Comparison of ENCODE assay signal across 19 mouse cellular contexts in the genomic region with DNA sequence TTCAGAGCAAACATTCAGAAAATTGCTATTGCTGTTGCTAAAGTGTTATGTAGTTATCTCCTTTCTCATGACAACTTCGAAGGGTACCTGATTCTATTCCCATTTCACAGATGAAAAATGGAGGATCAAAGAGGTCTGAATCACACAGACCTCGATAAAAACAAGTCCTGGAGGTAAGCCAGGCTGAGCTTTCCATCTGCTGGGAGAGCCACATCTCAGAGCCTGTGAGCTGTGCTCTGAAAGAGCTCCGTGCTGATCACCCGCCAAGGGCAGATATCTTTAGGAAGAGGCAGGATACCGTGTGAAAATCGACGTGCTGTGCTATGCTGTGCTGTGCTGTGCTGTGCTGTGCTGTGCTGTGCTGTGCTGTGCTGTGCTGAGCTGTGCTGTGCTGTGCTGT. TPM values are rescaled to one million over a fixed set of nuclear protein-coding genes. Genes with fewer than 3 reads are reported as not detected.
"Had no signal": no experiment of that assay in that cellular context is flagged by ENCODE, and none has a peak within 500 bp of the region (broad histone marks: within the 10 kb centered on the region; RNA-seq: fewer than 3 reads in every experiment).

No protein-coding gene starts in this region.

- H3K27me3 ChIP-seq: midbrain, embryonic 15.5 days had no signal

- H3K36me3 ChIP-seq: midbrain, embryonic 13.5 days; midbrain, embryonic 15.5 days; neural tube, embryonic 12.5 days had no signal

- ATAC-seq: liver, postnatal 0 days; midbrain, embryonic 13.5 days; midbrain, embryonic 15.5 days had no signal

- DNase-seq: liver, postnatal 0 days; lung, adult 2 months; lung, postnatal 10 days; retina, postnatal 1 day; right cerebral cortex, adult 18-20 months; right cerebral cortex, postnatal 25 days; right cerebral cortex, postnatal 4 days; spleen, adult 18-20 months; thymus, adult 18-20 months; thymus, postnatal 14 days; thymus, postnatal 36 days had no signal

- H3K9me3 ChIP-seq: midbrain, embryonic 13.5 days; midbrain, embryonic 15.5 days; neural tube, embryonic 12.5 days had no signal

- H3K4me3 ChIP-seq: megakaryocyte, embryonic 14.5 days; midbrain, embryonic 13.5 days; midbrain, embryonic 15.5 days; neural tube, embryonic 12.5 days had no signal

RNA-seq across cellular contexts. Expression of gene Asic4, which starts 10.1 kb away (rescaled TPM):
- total RNA-seq: megakaryocyte progenitor cell, adult 5-6 weeks; monocyte, adult 5-6 weeks had no signal
- polyA plus RNA-seq: liver, postnatal 0 days; lung, adult 2 months; macrophage; thymus, postnatal 0 days had no signal

RNA-seq across cellular contexts. Expression of gene Tmem198, which starts 19.0 kb away (rescaled TPM):
- total RNA-seq: megakaryocyte progenitor cell, adult 5-6 weeks had no signal
- polyA plus RNA-seq: liver, postnatal 0 days; macrophage had no signal

RNA-seq across cellular contexts. Expression of gene Obsl1, which starts 46.0 kb away (rescaled TPM):
- total RNA-seq: monocyte, adult 5-6 weeks had no signal
- polyA plus RNA-seq: macrophage had no signal
